In the genomic region with DNA sequence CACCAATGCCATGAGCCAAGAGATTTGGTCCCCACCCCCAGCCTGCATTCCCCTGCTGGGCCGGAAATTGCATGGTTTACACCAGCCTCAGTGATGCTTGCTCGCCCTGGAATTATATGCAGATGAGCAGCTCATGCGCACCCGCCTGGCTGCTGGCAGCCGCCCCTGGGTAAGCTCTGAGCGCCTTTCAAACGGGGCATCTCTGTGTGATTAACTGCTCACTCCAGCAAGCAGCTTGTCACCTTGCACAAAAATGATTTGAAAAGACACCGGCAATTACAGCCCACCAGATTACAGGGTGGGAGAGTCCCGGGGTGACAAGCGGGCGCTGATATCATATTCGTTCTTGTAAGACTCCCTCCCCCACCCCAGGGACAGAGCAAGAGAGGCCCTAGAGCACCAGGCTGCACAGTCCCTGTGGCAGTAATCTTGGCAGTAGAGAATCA, we compare ENCODE assay signal across 11 mouse cellular contexts.
DNase-seq lines count a peak whose midpoint lies in the region; ATAC-seq and TF ChIP-seq lines count a peak whose summit lies in the region.
"Had no signal": no experiment of that assay in that cellular context is flagged by ENCODE, and none has a peak within 500 bp of the region (broad histone marks: within the 10 kb centered on the region; RNA-seq: fewer than 3 reads in every experiment).

No protein-coding gene starts in this region.

- peak; percentile 93 for DNase-seq in brain, embryonic 14.5 days (ENCODE audit: low read depth)
- DNase-seq in forebrain, embryonic 10.5 days (ENCODE audit: extremely low spot score, low spot score), result no peak
- no peak for DNase-seq in thymus, adult 2 months
- DNase-seq in ovary, postnatal 10 days (ENCODE audit: low spot score), result no peak
- DNase-seq in urinary bladder, postnatal 25 days (ENCODE audit: low spot score), result no peak
- DNase-seq: lung, adult 18-20 months; right cerebral cortex, postnatal 14 days had no signal

- H3K27ac ChIP-seq in forebrain, embryonic 10.5 days, result peak overlapping the region; percentile 31; the same call in 1 of the 2 replicates
- H3K27ac ChIP-seq in hindbrain, embryonic 15.5 days (replicated peaks), result peak overlapping the region; percentile 39; the same call in 1 of the 2 replicates
- H3K27ac ChIP-seq in neural tube, embryonic 13.5 days (replicated peaks), result peak overlapping the region; percentile 88
- no peak overlapping the region for H3K27ac ChIP-seq in thymus, adult 2 months (ENCODE audit: control insufficient read depth, insufficient read depth, low read length)
- H3K27ac ChIP-seq: kidney, postnatal 0 days had no signal

- H3K36me3 ChIP-seq in forebrain, embryonic 10.5 days (replicated peaks), result peaks cover 12% of the 10 kb centered on the region
- H3K36me3 ChIP-seq in hindbrain, embryonic 15.5 days, result no peaks in the 10 kb centered on the region
- H3K36me3 ChIP-seq in neural tube, embryonic 13.5 days, result no peaks in the 10 kb centered on the region
- peaks cover 6% of the 10 kb centered on the region; the same call in 1 of the 2 replicates for H3K36me3 ChIP-seq in thymus, adult 2 months (ENCODE audit: control insufficient read depth, insufficient read depth, low read length)

- no peak overlapping the region for H3K4me3 ChIP-seq in forebrain, embryonic 10.5 days
- H3K4me3 ChIP-seq in hindbrain, embryonic 15.5 days, result no peak overlapping the region
- no peak overlapping the region for H3K4me3 ChIP-seq in neural tube, embryonic 13.5 days
- no peak overlapping the region for H3K4me3 ChIP-seq in thymus, adult 2 months (ENCODE audit: control insufficient read depth, insufficient read depth, low read length)

- no peaks in the 10 kb centered on the region for H3K27me3 ChIP-seq in forebrain, embryonic 10.5 days (ENCODE audit: poor library complexity, severe bottlenecking)
- no peaks in the 10 kb centered on the region for H3K27me3 ChIP-seq in hindbrain, embryonic 15.5 days
- no peaks in the 10 kb centered on the region for H3K27me3 ChIP-seq in neural tube, embryonic 13.5 days
- H3K27me3 ChIP-seq in thymus, adult 2 months (ENCODE audit: control insufficient read depth, insufficient read depth, low read length), result no peaks in the 10 kb centered on the region

- no peak for TF ChIP-seq POLR2A in brain, embryonic 14.5 days (IDR thresholded peaks at IDR 0.05; ENCODE audit: borderline replicate concordance, extremely low read depth, insufficient read depth, insufficient read length, poor library complexity, severe bottlenecking)
- TF ChIP-seq POLR2A in thymus, adult 2 months (IDR thresholded peaks at IDR 0.05; ENCODE audit: control insufficient read depth, extremely low read depth, insufficient read depth, low read length, poor library complexity), result no peak

- peaks cover 16% of the 10 kb centered on the region for H3K4me1 ChIP-seq in forebrain, embryonic 10.5 days
- H3K4me1 ChIP-seq in hindbrain, embryonic 15.5 days (replicated peaks), result peaks cover 21% of the 10 kb centered on the region
- H3K4me1 ChIP-seq in neural tube, embryonic 13.5 days (replicated peaks), result peaks cover 44% of the 10 kb centered on the region
- no peaks in the 10 kb centered on the region for H3K4me1 ChIP-seq in thymus, adult 2 months (replicated peaks; ENCODE audit: control insufficient read depth, insufficient read depth, low read length)

- ATAC-seq in hindbrain, embryonic 15.5 days (ENCODE audit: low FRiP score, low read depth), result peak; percentile 81
- ATAC-seq in neural tube, embryonic 13.5 days (ENCODE audit: low read depth), result peak; percentile 74
- ATAC-seq: activated CD4-positive, CD25-positive, alpha-beta regulatory T cell, adult 4 months had no signal

- no peaks in the 10 kb centered on the region for H3K9me3 ChIP-seq in forebrain, embryonic 10.5 days
- H3K9me3 ChIP-seq in hindbrain, embryonic 15.5 days, result no peaks in the 10 kb centered on the region
- H3K9me3 ChIP-seq in neural tube, embryonic 13.5 days, result no peaks in the 10 kb centered on the region

- TF ChIP-seq CTCF in brain, embryonic 14.5 days (IDR thresholded peaks at IDR 0.05; ENCODE audit: borderline replicate concordance, extremely low read depth, insufficient read depth, insufficient read length), result no peak
- no peak for TF ChIP-seq CTCF in thymus, adult 2 months (IDR thresholded peaks at IDR 0.05; ENCODE audit: borderline replicate concordance, control insufficient read depth, extremely low read depth, insufficient read depth, low read length, poor library complexity)

- H3K4me2 ChIP-seq in hindbrain, embryonic 15.5 days, result no peak overlapping the region
- no peak overlapping the region for H3K4me2 ChIP-seq in neural tube, embryonic 13.5 days

- H3K9ac ChIP-seq in hindbrain, embryonic 15.5 days, result no peak overlapping the region
- H3K9ac ChIP-seq in neural tube, embryonic 13.5 days, result peak overlapping the region; percentile 52

- WGBS in forebrain, embryonic 10.5 days, result 39% methylated on average over 12 of the region's 12 CpGs
- WGBS in hindbrain, embryonic 15.5 days, result 17% methylated on average over 12 of the region's 12 CpGs
- WGBS in neural tube, embryonic 13.5 days, result 17% methylated on average over 12 of the region's 12 CpGs
- WGBS in thymus, adult 2 months, result 94% methylated on average over 12 of the region's 12 CpGs
